Mouse (Mus musculus): Measurements from ENCODE around the gene 2010111I01Rik. TPM values are rescaled to one million over a fixed set of nuclear protein-coding genes. Genes with fewer than 3 reads are reported as not detected.

The 2010111I01Rik gene
- total and polyA plus RNA-seq, 2 experiments, result 40.8 to 78.1 TPM

DNA sequence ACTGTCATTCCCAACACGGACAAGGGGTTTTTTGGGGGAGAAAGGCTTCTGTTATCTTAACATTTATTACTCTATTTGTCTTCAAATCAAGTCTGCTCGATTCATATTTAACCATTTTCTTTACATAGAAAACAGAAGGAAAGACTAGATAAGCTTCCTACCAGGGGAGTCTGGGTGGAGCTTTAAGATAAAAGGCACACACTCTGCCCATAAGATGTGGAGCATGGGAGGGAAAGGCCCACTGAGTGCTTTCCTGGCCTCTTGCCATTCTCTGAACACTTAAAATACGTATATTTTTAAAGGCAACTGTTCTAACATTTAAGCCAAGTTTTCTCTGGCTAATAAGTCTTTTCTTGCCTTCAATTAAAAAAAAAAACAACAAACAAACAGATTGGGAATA lies 25.3 kb upstream of the 2010111I01Rik start:
- no peak overlapping the region for H3K27ac ChIP-seq (replicated peaks; ENCODE audit: insufficient read depth, low read depth, low read length)
- H3K27me3 ChIP-seq (ENCODE audit: control insufficient read depth, insufficient read depth, low read length), result no peaks in the 10 kb centered on the region
- no peak overlapping the region for H3K9ac ChIP-seq (ENCODE audit: low read depth, low read length)
- H3K79me2 ChIP-seq (ENCODE audit: control insufficient read depth, insufficient read depth, low read length), result no peaks in the 10 kb centered on the region
- H3K4me1 ChIP-seq (ENCODE audit: control insufficient read depth, insufficient read depth, low read length), result no peaks in the 10 kb centered on the region
- H3K4me3 ChIP-seq (ENCODE audit: insufficient read depth, low read depth, low read length), result no peak overlapping the region
- TF ChIP-seq POLR2A (IDR thresholded peaks at IDR 0.05; ENCODE audit: extremely low read depth, insufficient read depth, low read length) (no peak), CTCF (IDR thresholded peaks at IDR 0.05; ENCODE audit: low read depth, low read length) (no peak)
- DNase-seq (ENCODE audit: extremely low read depth, low read depth, low spot score), result no peak
- no peaks in the 10 kb centered on the region for H3K36me3 ChIP-seq (ENCODE audit: control insufficient read depth, insufficient read depth, low read length)
- 54% methylated on average over 3 of the region's 3 CpGs for WGBS

DNA sequence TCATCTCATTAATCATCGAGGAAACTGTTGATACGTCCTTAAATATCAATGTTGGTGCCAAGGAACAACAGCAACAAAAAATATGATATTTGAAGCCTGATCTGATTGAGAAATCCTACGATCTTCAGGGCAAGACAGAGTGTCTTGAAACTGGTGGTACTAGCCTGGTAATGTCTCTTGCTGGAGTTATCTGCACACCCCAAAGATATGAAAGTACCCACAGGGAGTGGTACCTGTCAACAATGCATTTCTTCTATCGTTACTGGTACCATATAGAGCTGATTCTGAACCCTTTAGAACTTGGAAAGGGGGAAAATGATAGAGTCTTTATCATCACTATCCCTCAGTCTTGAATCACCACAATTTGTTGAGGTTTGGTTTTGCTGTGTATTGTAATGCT lies 24.9 kb upstream of the 2010111I01Rik start:
- H3K9ac ChIP-seq (ENCODE audit: low read depth, low read length), result no peak overlapping the region
- TF ChIP-seq POLR2A (IDR thresholded peaks at IDR 0.05; ENCODE audit: extremely low read depth, insufficient read depth, low read length) (no peak), CTCF (IDR thresholded peaks at IDR 0.05; ENCODE audit: low read depth, low read length) (no peak)
- no peaks in the 10 kb centered on the region for H3K4me1 ChIP-seq (ENCODE audit: control insufficient read depth, insufficient read depth, low read length)
- H3K36me3 ChIP-seq (ENCODE audit: control insufficient read depth, insufficient read depth, low read length), result no peaks in the 10 kb centered on the region
- no peaks in the 10 kb centered on the region for H3K79me2 ChIP-seq (ENCODE audit: control insufficient read depth, insufficient read depth, low read length)
- H3K27ac ChIP-seq (replicated peaks; ENCODE audit: insufficient read depth, low read depth, low read length), result no peak overlapping the region
- no peak for DNase-seq (ENCODE audit: extremely low read depth, low read depth, low spot score)
- H3K4me3 ChIP-seq (ENCODE audit: insufficient read depth, low read depth, low read length), result no peak overlapping the region
- WGBS, result 79% methylated on average over 4 of the region's 4 CpGs
- no peaks in the 10 kb centered on the region for H3K27me3 ChIP-seq (ENCODE audit: control insufficient read depth, insufficient read depth, low read length)

DNA sequence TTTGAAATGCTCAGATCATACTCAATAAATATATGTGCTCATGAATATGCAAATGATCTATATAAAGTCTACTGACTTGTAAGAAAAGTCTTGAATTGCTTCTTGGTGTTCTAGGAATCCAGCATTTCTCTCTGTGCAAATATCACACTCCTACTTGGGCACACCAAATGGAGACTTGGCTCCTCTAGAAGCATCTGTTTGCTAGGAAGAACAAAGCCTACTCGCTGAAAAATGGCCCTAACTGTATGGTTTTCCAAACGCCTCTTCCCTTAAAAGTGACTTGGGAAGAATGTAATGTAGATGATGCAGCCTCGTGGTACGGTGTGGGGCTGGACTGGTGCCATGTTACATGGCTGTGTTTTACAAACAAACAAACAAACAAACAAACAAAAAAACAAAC lies 24.0 kb upstream of the 2010111I01Rik start:
- no peak for DNase-seq (ENCODE audit: extremely low read depth, low read depth, low spot score)
- TF ChIP-seq POLR2A (IDR thresholded peaks at IDR 0.05; ENCODE audit: extremely low read depth, insufficient read depth, low read length) (no peak), CTCF (IDR thresholded peaks at IDR 0.05; ENCODE audit: low read depth, low read length) (no peak)
- no peak overlapping the region for H3K4me3 ChIP-seq (ENCODE audit: insufficient read depth, low read depth, low read length)
- H3K27me3 ChIP-seq (ENCODE audit: control insufficient read depth, insufficient read depth, low read length), result no peaks in the 10 kb centered on the region
- no peaks in the 10 kb centered on the region for H3K79me2 ChIP-seq (ENCODE audit: control insufficient read depth, insufficient read depth, low read length)
- no peak overlapping the region for H3K9ac ChIP-seq (ENCODE audit: low read depth, low read length)
- 89% methylated on average over 4 of the region's 4 CpGs for WGBS
- H3K36me3 ChIP-seq (ENCODE audit: control insufficient read depth, insufficient read depth, low read length), result no peaks in the 10 kb centered on the region
- H3K4me1 ChIP-seq (ENCODE audit: control insufficient read depth, insufficient read depth, low read length), result no peaks in the 10 kb centered on the region
- H3K27ac ChIP-seq (replicated peaks; ENCODE audit: insufficient read depth, low read depth, low read length), result no peak overlapping the region

DNA sequence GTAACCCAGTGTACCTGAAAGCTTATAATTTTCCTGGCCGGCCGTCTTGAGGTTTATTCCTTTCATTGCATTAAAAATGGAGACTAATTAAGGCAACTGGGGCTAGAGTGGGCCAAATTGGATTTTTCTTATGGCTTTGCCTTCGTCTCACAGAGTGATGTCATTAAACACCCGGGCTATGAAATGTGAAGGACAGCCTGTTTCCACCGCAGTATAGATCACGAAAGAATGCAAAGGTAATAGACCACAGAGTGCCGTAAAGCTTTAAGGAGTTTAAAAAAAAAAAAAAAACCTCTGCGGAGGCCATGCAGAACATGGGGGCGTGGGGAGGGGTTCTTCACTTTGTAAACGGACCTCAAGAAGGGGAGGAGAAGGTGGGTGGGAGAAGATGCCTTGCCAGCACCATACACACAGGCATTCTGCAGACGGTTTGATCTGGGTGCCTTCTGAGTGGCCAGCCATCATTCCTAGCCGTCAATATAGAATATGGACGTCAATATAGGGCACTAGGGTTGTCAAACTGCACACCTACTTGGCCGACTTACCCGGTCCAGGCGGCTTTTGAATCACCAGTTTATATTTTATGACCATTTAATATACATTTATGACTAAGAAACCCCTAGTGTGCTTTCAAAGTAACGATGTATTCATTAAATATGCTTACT lies 23.2 kb upstream of the 2010111I01Rik start:
- Histone ChIP-seq H3K27ac (replicated peaks; ENCODE audit: insufficient read depth, low read depth, low read length) (no peak overlapping the region), H3K4me3 (ENCODE audit: insufficient read depth, low read depth, low read length) (no peak overlapping the region), H3K79me2 (ENCODE audit: control insufficient read depth, insufficient read depth, low read length) (no peaks in the 10 kb centered on the region), H3K36me3 (ENCODE audit: control insufficient read depth, insufficient read depth, low read length) (no peaks in the 10 kb centered on the region), H3K4me1 (ENCODE audit: control insufficient read depth, insufficient read depth, low read length) (no peaks in the 10 kb centered on the region), H3K27me3 (ENCODE audit: control insufficient read depth, insufficient read depth, low read length) (no peaks in the 10 kb centered on the region), H3K9ac (ENCODE audit: low read depth, low read length) (no peak overlapping the region)
- DNase-seq (ENCODE audit: extremely low read depth, low read depth, low spot score), result no peak
- WGBS, result 87% methylated on average over 17 of the region's 17 CpGs
- no peak for TF ChIP-seq POLR2A (IDR thresholded peaks at IDR 0.05; ENCODE audit: extremely low read depth, insufficient read depth, low read length)
- TF ChIP-seq CTCF (IDR thresholded peaks at IDR 0.05; ENCODE audit: low read depth, low read length), result no peak

DNA sequence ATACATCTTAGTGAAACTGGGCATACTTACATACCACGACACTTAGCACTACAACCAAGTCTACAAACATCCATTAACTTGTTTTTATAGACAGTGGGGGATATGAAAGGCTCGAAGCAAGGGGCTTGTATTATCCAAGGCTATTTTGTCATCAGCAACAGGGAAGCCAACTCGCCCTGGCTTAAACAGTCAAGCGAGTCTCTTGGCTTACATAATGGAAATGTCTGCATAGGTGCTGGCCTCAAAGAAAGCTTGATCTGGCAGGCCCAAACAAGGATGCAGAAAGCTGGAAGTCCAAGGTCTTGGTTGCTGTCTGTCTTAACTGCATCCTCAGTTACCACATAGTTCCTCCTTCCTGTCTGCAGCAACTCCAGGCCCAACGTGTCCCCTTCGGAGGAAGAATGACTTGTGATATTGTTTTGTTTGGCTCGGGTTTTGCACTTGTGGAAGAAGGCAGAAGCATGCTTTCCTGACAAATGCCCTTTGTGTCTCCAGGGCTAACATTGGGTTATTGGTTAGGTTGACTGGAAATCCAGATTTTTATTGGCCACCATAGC lies 21.3 kb upstream of the 2010111I01Rik start:
- 82% methylated on average over 7 of the region's 7 CpGs for WGBS
- Histone ChIP-seq H3K4me3 (ENCODE audit: insufficient read depth, low read depth, low read length) (no peak overlapping the region), H3K79me2 (ENCODE audit: control insufficient read depth, insufficient read depth, low read length) (no peaks in the 10 kb centered on the region), H3K27me3 (ENCODE audit: control insufficient read depth, insufficient read depth, low read length) (no peaks in the 10 kb centered on the region), H3K27ac (replicated peaks; ENCODE audit: insufficient read depth, low read depth, low read length) (no peak overlapping the region), H3K9ac (ENCODE audit: low read depth, low read length) (no peak overlapping the region), H3K4me1 (ENCODE audit: control insufficient read depth, insufficient read depth, low read length) (no peaks in the 10 kb centered on the region), H3K36me3 (ENCODE audit: control insufficient read depth, insufficient read depth, low read length) (no peaks in the 10 kb centered on the region)
- TF ChIP-seq POLR2A (IDR thresholded peaks at IDR 0.05; ENCODE audit: extremely low read depth, insufficient read depth, low read length), result no peak
- TF ChIP-seq CTCF (IDR thresholded peaks at IDR 0.05; ENCODE audit: low read depth, low read length), result no peak
- no peak for DNase-seq (ENCODE audit: extremely low read depth, low read depth, low spot score)

DNA sequence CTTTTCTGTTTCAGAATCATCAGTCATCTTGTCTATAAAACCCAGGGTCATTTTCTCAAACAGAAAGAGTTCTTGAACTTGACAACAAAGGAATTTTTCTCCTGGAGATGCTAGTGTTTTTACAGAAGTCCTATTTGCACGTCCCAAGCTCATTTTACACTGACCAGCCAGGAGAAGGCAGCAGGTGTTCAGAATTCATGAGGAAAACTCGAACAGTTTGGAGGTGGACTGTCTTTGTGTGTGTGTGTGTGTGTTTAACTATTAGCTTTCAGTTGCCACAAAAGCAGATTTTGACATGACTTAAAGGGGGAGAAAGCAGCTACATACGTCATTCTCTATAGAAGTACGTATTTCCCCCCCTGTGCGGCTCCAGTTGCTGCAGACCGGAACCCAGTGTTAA lies 20.6 kb upstream of the 2010111I01Rik start:
- no peak overlapping the region for H3K27ac ChIP-seq (replicated peaks; ENCODE audit: insufficient read depth, low read depth, low read length)
- 86% methylated on average over 6 of the region's 6 CpGs for WGBS
- DNase-seq (ENCODE audit: extremely low read depth, low read depth, low spot score), result no peak
- H3K4me3 ChIP-seq (ENCODE audit: insufficient read depth, low read depth, low read length), result no peak overlapping the region
- no peaks in the 10 kb centered on the region for H3K79me2 ChIP-seq (ENCODE audit: control insufficient read depth, insufficient read depth, low read length)
- no peaks in the 10 kb centered on the region for H3K27me3 ChIP-seq (ENCODE audit: control insufficient read depth, insufficient read depth, low read length)
- TF ChIP-seq CTCF (IDR thresholded peaks at IDR 0.05; ENCODE audit: low read depth, low read length), result no peak
- no peak for TF ChIP-seq POLR2A (IDR thresholded peaks at IDR 0.05; ENCODE audit: extremely low read depth, insufficient read depth, low read length)
- H3K9ac ChIP-seq (ENCODE audit: low read depth, low read length), result no peak overlapping the region
- H3K36me3 ChIP-seq (ENCODE audit: control insufficient read depth, insufficient read depth, low read length), result no peaks in the 10 kb centered on the region
- H3K4me1 ChIP-seq (ENCODE audit: control insufficient read depth, insufficient read depth, low read length), result no peaks in the 10 kb centered on the region
